Mouse (Mus musculus): ENCODE measurements around the gene Cadps2.

DNA sequence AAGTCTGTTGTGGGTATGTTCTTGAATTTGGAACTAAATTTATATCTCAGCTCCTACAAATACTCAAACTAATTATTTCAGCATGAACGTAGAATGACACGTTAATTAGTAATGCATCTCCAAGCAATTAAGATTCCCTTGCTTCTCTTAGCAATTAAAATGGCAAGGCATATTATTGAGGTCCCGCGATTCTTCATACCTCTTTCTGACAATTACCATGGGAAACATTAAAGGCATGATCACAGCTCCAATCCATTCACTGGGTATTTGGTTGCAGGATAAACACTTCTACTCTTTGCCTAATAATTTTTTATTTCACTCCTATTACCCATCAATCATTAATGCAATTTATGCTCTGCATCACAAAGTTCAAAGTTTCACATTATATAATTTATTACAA, 371.3 kb downstream of the Cadps2 start:
- TF ChIP-seq CTCF (IDR thresholded peaks at IDR 0.05; ENCODE audit: insufficient read depth, low read length), result no peak
- TF ChIP-seq POLR2A (IDR thresholded peaks at IDR 0.05; ENCODE audit: borderline replicate concordance, extremely low read depth, low read depth, low read length), result no peak
